Mouse (Mus musculus): ENCODE results near the gene Gatc.
"Not testable (repeated sequence)": the region's sequence is repeated elsewhere in the genome, so short reads cannot be mapped to it uniquely, and the experiment has no call there.

Gene Gatc

DNA sequence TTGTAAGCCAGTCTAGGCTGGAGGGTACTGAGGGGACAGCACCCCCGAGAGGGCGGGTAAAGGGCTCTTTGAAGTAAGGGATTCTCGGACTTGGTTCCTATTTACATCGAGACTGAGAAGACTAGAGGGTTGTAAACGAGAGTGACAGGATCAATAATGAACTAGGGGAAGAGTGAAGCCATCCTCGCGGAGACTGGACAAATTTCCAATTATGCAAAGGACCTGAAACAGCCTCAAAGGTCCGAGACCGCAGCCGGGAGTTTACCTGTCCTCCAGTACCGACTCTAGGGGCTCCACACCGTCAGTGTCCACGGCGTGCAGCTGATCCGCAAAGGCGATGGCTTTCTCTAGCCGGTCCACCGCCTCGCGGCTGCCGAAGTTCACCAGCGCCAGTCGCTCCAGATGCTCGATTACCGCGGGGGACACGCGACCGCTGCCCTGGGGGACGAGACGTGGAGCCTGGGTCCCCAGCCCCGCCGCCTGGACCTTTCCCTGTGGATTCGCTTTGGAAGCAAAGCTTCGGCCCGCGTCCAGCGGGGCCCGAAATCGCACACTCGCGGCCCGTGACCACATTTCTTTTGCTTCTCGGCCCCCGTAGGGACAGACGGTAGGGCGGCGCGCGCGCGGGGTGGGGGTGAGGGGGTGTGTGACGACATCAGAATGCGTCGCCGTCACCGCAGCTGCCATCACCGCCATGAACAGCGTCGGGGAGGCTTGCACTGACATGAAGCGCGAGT lies at the start of gene Gatc, which contains the start of gene Triap1:
Gene Gatc, minus strand, starts transcription at position 602 of the 737 bp plus-strand sequence.
Gene Triap1, plus strand, starts transcription at position 649 of the 737 bp plus-strand sequence.
- peak; percentile 70 to 79 for DNase-seq (ENCODE audit: low read depth in 2 of 2, low spot score in 2 of 2)

DNA sequence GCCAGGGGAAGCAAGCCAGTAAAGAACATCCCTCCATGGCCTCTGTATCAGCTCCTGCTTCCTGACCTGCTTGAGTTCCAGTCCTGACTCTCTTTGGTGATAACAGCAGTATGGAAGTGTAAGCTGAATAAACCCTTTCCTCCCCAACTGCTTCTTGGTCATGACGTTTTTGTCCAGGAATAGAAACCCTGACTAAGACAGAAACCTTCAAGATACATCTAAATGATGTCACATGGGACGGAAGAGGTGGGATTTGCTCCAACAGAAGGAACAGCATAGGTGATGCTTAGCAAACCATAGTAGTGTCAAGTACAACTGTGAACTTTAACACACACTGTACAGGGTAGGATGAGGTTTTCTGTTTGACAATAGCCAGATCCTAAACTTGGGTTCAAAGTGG lies 37.9 kb upstream of the Gatc start:
- DNase-seq (ENCODE audit: low read depth in 2 of 2, low spot score in 2 of 2): not testable (repeated sequence)

DNA sequence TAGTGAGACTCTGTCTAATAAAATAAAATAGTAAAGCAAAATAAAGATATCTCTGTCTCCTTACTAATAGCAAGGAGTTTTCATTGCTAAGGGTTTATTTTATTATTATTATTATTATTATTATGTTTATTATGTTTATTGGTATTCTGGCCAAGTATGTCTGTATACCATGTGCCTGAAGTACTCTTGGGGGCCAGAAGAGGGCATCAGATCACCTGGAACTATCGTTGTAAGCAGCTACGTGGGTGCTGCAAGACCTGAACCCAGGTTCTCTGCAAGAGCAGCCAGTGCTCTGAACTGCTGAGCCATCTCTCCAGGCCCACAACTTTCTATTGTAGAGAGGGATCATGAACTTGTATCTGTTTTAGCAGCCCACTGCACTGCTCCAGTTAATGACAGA lies 34.5 kb upstream of the Gatc start:
- DNase-seq (ENCODE audit: low read depth in 2 of 2, low spot score in 2 of 2): no peak

DNA sequence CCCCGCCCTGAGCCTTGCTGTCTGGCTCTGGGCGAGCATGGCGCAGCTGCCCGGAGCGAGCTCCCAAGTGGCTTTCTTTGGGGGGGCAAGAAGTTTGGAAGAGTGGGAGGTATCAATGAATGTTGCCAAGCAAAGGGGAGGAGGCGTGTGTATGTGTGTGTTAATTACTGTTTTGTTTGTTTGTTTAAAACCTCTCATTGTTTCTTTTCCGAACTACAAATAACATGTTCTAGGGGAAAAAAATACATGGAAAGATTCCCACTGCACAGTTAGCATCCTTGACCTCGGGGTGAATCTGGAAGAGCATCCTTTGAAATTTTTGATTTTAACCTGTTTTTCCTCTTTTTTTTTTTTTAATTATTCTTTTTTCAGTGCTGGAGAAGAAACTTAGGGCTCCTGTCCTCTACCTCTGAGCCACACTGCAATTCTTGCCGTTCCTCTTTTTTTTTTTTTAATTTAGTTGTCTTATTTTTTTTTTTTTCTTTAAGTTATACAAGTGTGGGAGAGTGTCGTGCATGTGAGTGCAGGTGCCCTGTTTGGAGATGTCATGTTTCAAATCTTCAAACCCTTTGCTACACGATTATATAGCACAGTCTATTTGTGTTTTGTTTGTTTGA lies 33.3 kb upstream of the Gatc start:
- no peak for DNase-seq (ENCODE audit: low read depth in 2 of 2, low spot score in 2 of 2)

DNA sequence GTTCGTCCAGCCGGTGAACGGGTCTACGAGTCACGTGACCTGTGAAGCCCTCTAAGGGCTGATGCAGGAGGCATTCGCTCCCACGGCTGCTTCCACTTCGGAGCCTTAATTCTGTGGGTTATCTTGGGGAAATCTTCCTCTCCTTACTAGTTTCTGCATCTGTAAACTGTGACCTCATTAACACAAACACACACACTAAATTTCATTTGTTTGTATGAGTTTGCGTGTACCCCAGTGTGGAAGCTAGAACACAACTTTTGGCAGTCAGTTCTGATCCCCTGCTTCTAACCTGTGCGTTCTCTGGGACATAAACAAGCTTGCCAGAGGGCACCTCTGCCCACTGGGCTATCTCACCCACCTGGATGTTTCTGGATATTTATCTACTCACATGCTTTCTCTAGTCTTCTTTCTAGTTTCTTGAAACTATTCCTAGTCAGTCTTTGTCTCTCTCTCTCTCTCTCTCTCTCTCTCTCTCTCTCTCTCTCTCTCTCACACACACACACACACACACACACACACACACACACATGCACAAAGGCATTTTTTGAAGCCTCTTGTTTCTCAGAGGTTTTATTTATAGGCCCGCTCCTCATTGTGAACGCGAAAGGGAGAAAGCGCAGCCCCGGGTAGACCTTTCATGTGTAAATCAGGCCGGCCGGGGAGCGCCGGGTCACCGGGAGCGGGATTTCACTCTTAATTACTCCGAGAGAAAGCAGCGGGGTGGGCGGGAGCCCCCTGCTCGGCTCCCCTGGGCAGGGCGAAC lies 32.6 kb upstream of the Gatc start:
- no peak for DNase-seq (ENCODE audit: low read depth in 2 of 2, low spot score in 2 of 2)

DNA sequence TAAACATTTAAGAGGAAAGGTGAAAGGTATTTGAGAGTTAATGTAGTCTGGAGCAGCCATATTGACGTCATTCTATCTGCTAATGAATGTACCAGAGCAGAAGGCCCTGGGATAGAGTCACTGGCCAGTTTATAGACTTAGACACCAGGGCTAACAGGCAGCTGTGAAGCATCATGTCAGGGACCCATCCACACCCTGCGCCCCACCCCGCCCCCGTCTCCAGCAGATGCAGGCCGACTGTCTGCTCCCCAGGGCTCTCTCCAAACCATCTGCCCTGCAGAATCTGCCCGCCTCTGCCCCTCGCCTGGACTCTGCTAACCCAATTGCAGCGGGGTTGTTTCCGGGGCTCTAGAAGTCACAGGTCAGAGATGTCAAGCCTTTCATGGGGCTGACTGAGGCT lies 30.8 kb upstream of the Gatc start:
- DNase-seq (ENCODE audit: low read depth in 2 of 2, low spot score in 2 of 2): no peak

DNA sequence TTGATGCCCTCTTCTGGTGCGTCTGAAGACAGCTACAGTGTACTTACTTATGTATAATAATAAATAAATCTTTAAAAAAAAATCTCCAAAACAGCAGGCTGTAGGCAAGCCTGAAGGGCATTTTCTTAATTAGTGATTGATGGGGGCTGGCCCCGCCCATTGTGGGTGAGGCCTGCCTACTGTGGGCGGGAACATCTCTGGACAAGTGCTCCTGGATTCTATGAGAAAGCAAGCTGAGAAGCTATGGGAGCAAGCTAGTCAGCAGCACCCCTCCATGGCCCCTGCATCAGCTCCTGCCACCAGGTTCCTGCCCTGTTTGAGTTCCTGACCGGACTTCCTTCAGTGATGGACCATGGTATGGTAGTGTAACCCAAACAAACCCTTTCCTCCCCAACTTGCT lies 23.8 kb upstream of the Gatc start:
- DNase-seq (ENCODE audit: low read depth in 2 of 2, low spot score in 2 of 2): no peak

DNA sequence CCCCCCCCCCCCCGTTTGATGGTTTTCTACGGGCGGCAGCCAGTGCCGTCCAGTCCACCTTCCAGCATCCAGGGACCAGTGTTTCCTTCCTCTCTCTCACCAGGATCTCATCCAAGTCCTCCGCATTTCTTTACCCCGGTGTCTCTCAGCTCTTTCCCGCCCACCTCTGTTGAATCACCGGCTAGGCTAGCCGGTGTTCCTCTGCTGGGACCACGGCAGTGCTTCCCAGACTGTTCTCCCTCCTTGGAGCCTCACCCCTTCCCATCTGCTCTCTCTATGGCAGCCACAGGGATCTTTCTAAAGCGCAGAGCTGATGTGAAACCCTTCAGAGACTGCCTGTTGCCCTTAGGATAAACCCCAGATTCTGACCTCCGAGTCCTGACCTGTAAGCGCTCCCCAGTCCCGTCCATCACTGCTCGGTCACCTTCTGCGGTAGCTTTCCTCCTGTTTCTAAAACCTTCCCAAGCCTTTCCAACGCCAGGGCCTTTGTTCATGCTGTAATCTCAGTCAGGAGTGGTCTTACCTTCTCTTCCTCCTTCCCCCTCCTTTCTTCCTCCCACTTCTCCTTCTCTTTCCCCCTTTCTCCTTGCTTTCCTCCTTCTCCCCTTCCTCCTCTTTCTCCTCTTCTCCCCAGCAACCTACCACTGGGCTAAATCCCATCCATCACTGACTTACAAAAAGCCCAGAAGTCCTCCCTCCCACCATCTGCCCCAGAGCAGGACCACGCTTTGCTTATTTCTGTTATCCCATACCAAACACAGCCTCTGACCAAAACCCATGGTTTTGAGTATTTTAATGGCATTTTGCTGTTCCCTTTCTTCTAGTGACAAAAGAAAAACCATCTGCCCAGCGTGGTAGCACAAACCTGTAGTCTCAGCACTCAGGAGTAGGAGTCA lies 22.1 kb upstream of the Gatc start:
- no peak for DNase-seq (ENCODE audit: low read depth in 2 of 2, low spot score in 2 of 2)

DNA sequence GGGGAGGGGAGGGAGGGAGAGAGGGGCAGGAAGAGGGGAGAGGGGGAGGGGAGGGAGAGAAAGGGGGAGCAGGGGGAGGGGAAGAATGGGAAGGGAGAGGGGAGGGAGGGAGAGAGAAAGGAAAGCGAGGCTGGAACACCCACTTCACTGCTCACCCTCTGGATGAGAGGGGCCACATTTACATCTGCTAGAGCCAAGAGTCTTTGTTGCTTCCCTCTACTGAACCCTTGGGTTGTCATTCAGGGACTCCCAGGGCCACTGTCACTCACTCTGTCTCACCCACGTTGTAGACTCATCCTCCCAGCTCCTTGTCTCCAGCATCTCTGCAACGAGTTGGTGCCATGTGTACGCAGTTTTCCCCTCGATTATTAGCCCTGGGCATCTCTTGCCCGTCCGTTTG lies 21.2 kb upstream of the Gatc start:
- no peak for DNase-seq (ENCODE audit: low read depth in 2 of 2, low spot score in 2 of 2)

DNA sequence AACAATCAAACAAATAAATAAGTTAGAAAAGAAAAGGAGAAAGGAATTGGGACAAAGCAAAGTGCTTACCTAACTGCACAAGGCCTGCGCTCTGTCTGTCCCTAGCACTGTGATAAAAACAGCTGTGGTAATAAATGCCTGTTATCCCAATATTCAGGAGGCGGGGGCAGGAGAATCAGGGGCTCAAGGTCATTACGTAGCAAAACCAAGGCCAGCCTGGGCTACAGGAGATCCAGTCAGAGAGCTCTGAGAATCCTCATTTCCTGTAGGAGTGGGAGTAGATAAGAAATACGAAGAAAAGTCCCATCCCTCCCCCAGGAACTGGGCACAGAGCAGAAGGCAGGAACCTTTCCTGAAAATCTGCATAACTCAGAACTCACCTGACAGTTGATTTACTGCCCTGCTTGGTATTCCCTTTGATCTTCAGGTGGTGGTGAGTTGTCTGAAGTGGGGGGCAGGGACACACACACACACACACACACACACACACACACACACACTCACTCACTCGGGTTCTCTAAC lies 18.9 kb upstream of the Gatc start:
- DNase-seq (ENCODE audit: low read depth in 2 of 2, low spot score in 2 of 2): no peak

DNA sequence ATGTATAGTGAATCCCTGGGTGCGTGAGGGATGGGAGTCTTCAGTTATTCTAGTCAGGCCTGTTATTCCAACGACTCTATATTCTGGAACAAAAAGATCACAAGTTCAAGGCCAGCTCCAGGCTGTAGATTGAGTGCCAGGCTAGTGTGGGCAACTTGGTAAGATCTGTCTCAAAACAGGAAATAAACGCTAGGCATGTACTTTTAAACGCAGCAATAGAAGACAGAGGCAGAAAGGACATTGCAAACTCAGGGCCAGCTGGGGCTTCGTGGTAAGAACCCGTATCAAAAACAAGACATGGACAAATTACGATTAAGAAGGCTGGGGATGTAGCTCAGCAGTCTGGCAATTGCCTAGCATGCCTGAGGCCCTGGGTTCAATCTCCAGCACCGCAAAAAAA lies 18.5 kb upstream of the Gatc start:
- no peak for DNase-seq (ENCODE audit: low read depth in 2 of 2, low spot score in 2 of 2)

DNA sequence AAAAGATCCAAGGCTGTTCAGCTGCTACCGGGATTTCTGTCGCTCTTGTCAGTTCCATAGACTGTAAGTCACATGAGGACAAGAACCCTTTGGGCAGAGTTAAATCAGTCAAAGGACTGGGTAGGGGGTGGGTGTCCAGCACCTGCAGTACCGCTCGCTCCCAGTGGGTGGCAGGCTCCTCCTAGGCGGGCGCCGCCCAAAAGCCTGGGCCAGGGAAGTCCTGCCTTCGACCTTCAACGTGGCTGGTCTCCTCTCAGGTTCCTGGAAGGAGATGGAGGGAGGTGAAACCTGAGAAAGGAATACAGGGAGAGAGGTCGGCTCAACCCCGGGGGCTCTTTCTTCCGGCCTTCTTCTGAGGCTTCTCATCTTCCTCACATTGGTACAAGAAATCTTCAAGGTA lies 17.9 kb upstream of the Gatc start:
- peak; percentile 67 to 75 for DNase-seq (ENCODE audit: low read depth in 2 of 2, low spot score in 2 of 2)

DNA sequence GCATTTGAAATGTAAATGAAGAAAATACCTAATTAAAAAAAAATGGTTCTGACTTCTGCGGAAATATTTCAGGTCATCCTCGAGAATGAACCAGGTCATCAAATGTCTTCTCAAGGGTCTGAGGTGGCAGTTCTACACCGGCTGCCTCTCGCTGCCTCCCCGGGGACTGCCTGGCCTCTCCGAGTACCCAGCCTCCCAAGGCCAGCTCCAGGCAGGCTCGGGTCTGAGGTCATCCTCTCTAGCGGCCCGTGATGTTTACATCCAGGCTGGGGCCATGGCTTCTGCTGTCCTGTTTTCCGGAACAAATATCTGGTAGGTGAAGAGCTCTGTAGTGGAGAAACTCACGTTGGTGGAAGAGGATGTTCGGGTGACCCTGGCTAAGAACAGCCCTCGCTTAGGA lies 14.1 kb upstream of the Gatc start:
- no peak for DNase-seq (ENCODE audit: low read depth in 2 of 2, low spot score in 2 of 2)

DNA sequence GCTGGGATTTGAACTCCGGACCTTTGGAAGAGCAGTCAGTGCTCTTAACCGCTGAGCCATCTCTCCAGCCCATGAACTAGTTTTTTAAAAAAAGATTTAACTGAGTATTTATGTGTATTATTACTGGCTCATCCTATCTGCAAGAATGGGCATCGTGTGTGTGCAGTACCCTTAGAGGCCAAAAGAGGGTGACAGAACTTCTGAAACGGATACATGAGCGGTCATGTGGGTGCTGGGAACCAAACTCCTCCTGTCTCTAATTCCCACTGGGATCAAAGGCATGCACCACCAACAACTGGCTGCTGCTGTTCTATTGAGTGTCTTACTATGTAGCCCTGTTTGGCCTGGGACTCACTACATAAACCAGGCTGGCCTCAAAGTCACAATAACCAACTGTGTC lies 10.4 kb upstream of the Gatc start:
- DNase-seq (ENCODE audit: low read depth in 2 of 2, low spot score in 2 of 2): no peak

DNA sequence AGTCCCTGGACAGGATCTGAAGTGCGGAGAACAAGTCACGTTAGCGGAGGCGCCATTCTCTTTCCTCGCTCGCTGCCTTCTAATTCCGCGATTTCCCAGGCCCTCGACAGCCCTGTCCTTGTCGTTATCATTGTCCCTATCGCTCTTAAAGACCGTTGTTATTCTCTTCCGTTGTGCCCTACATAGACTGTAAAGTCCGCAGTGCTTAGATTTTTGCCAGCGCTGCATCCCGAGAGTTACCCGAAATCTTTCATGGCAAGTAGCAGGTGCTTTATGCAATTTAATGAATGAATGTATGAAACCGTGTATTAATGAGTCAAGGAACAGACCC lies 8.2 kb upstream of the Gatc start:
- no peak for DNase-seq (ENCODE audit: low read depth in 2 of 2, low spot score in 2 of 2)

DNA sequence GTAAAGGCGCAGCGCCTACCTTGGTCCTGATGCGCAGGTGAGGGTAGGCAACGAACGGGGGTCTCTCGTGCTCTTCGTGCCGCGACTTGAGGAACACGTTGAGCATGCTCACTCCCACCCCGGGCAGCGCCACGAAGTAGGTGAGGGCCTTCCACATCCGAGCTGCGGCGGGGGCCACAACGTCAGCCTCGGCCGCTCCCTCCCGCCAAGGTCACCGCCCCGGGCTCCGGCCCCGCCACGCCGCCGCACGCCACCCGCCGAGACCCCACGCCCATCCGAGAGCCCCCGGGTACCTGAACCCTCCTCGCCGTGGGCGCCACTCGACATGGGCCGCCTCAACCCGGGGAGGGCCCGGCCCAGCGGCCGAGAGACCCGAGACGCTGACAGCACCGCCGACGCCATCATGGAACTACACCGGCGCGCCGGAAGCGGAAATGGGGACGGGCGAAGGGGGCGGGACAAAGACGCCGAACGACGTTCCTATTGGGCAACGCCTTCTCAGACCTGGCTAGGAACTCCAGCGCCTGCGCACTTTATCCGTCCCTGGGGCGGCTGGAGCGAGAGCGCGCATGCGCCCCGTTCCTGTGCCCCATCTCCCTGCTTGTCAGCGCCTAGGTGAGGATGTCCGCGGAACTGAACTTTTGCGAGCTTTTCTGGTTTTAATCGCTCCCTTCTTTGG lies 7.7 kb upstream of the Gatc start, which contains the start of gene Cox6a1:
Gene Cox6a1, minus strand, starts transcription at position 436 of the 679 bp plus-strand sequence.
- DNase-seq (ENCODE audit: low read depth in 2 of 2, low spot score in 2 of 2): peak; percentile 98

DNA sequence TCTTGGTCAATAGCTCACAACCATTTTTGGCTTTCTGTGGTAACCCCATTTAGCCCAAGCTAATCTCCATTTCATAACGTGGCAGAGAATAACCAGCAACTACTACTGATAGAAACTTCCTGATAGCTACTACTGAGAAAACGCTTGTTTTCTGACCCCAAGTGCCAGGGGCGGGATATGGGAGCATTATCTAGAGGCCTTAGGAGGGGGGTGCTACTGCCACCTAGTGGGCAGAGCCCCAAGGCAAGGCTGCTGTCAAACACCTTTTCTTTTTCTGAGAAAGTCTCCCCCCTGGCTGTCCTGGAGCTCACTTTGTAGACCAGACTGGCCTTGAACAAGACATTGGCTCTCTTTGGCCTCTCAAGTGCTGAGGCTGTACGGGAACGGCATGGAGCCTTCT lies 6.6 kb upstream of the Gatc start:
- DNase-seq (ENCODE audit: low read depth in 2 of 2, low spot score in 2 of 2): peak; percentile 81 to 85

DNA sequence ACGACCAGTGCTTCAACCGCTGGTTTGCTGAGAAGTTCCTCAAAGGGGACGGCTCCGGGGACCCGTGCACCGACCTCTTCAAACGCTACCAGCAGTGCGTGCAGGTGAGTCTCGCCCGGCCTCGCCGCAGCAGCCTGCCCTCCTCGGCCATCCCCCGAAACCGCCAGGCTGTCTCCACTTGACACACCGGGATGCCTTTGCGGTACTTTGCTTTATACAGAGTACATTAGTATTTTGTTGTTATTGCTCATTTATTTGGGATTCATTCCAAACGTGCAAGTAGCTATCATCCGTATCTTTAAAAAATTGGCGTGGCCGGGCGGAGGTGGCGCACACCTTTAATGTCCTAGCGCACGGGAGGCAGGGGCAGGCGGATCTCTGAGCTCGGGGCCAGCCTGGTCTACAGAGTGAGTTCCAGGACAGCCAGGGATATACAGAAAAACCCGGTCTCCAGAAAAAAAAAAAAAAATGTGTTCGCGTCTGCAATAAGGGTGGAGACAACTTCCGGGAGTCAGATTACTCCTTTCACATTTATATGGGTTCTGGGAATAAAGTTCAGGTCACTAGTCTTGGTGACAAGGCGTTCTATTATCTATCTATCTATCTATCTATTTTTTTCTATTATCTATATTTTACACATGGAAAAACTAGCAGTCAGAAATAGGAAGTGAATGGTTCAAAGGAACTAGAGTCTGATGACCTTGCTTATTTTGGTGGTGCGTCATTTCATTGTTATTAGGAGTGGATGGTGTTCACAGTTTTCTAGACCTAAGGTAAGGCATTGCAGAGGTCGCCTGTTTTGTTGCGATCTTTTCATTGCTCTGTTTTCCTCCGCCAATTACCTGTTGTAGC lies 562 bp upstream of the Gatc start:
- no peak for DNase-seq (ENCODE audit: low read depth in 2 of 2, low spot score in 2 of 2)

DNA sequence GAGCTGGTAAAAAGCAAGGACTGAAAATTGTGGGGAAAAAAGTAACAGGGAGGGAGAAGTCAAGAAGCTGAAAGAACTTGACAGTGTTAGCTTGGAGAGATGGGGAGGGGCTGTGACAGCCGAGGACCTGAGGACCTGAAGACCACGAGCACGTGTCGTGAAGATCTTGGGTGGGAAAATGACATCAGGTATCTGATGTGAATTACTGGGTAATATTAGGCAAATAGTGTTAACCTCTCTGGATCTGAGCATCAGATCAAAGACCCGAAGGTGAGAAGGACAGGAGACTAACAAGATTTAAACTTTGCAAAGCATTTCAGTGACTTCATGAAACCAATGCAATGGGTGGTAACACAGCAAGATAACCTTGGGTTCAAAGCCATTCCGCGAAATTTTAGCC lies 971 bp downstream of the Gatc start:
- no peak for DNase-seq (ENCODE audit: low read depth in 2 of 2, low spot score in 2 of 2)

DNA sequence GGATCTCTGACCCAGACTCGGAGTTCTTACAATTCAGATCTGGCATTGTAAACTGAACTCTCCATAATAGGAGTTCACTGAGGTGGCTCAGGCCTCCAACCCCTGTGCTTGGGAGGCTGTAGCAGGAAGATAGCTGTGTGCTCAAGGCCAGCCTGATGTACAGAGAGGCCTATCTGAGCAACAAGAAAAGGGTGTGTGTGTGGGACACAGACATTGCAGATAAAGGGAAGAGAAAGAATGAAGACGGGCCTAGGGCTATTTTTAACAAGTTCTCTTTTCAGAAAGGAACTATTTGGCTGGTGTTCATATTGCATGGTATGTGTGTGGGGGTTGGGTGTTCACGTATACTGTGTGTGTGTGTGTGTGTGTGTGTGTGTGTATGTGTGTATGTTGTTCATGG lies 7.4 kb downstream of the Gatc start:
- no peak for DNase-seq (ENCODE audit: low read depth in 2 of 2, low spot score in 2 of 2)

Measured in CD8-positive naive resting alpha-beta T cell, adult 2 months (primary cell).